Mouse (Mus musculus) ES-E14 (cell line): Measurements from ENCODE around the gene R3hdm4. TPM values are rescaled to one million over a fixed set of nuclear protein-coding genes. Genes with fewer than 3 reads are reported as not detected.
"Not testable (repeated sequence)": the region's sequence is repeated elsewhere in the genome, so short reads cannot be mapped to it uniquely, and the experiment has no call there.

ENCODE experiments used
- DNase-seq: peaks from one replicate; pipeline ENCODE4 v3.0.0-alpha.2; 2013; ENCODE audit warnings: low read depth, low spot score
- H3K27ac ChIP-seq: 2 replicates; pipeline ENCODE4 v1.5.1; 2012; ENCODE audit warnings: low read depth, mild to moderate bottlenecking, low read length, moderate library complexity, mixed read lengths; ENCODE audit not compliant: poor library complexity, insufficient read depth, severe bottlenecking
- H3K36me3 ChIP-seq: 2 replicates; pipeline ENCODE4 v1.6.1; 2012; ENCODE audit warnings: mild to moderate bottlenecking, low read length, moderate library complexity, mixed read lengths; ENCODE audit not compliant: control insufficient read depth, poor library complexity, insufficient read depth, severe bottlenecking
- H3K4me1 ChIP-seq, 2 experiments: fragments of 150-350 bp in 1 of 2; sonication (generic) in 1 of 2; 2 replicates each; pipeline ENCODE4 v1.6.1; 2012; ENCODE audit warnings: low read length in 2 of 2, mild to moderate bottlenecking in 1 of 2, mixed read lengths in 1 of 2; ENCODE audit not compliant: control insufficient read depth in 2 of 2, insufficient read depth in 2 of 2, poor library complexity in 1 of 2
- H3K4me3 ChIP-seq, 2 experiments: fragments of 150-350 bp in 1 of 2; sonication (generic) in 1 of 2; 2 replicates each; pipeline ENCODE4 v1.5.1; 2012; ENCODE audit warnings: low read length in 2 of 2, low read depth in 1 of 2, mild to moderate bottlenecking in 1 of 2, mixed read lengths in 1 of 2; ENCODE audit not compliant: insufficient read depth in 1 of 2, poor library complexity in 1 of 2, severe bottlenecking in 1 of 2
- H3K9ac ChIP-seq: 2 replicates; pipeline ENCODE4 v1.6.1; 2012; ENCODE audit warnings: low read depth, mild to moderate bottlenecking, low read length, mixed read lengths; ENCODE audit not compliant: poor library complexity, insufficient read depth, severe bottlenecking
- H3K9me3 ChIP-seq: fragments of 150-350 bp; sonication (generic); 2 replicates; pipeline ENCODE4 v1.6.1; 2012; ENCODE audit warnings: low read depth, mild to moderate bottlenecking, low read length; ENCODE audit not compliant: control insufficient read depth, insufficient read depth
- CHD2 ChIP-seq: IDR thresholded peaks from 2 replicates; pipeline ENCODE4 v1.6.1; 2014; ENCODE audit warnings: mild to moderate bottlenecking, low read depth, low read length, inconsistent platforms
- HCFC1 ChIP-seq: IDR thresholded peaks from 2 replicates; pipeline ENCODE4 v1.6.1; 2012; ENCODE audit warnings: low read length, inconsistent platforms, borderline replicate concordance; ENCODE audit not compliant: insufficient read depth
- MAFK ChIP-seq: IDR thresholded peaks from 2 replicates; pipeline ENCODE4 v1.6.1; 2014; ENCODE audit warnings: mild to moderate bottlenecking, low read depth, low read length, inconsistent platforms; ENCODE audit not compliant: insufficient read depth
- ZC3H11A ChIP-seq: IDR thresholded peaks from 2 replicates; pipeline ENCODE4 v1.6.1; 2012; ENCODE audit warnings: low read depth, mild to moderate bottlenecking, inconsistent platforms, low read length, borderline replicate concordance
- ZNF384 ChIP-seq: IDR thresholded peaks from 2 replicates; pipeline ENCODE4 v1.6.1; 2012; ENCODE audit warnings: low read depth, low read length, inconsistent platforms
- in situ Hi-C, 2 experiments: fragments of 600-800 bp; cut with MboI; formaldehyde crosslinking; loops; one replicate each; pipeline ENCODE4 v1.15.1; 2025; ENCODE audit warnings: low sequenced_read_pairs in 2 of 2, inconsistent platforms in 1 of 2; ENCODE audit not compliant: unreplicated experiment in 2 of 2
- total RNA-seq: library from RNA; depleted of rRNA; stranded (reverse); fragments of 300-350 nt; gene quantifications from 2 replicates; pipeline ENCODE4 v1.2.3, GENCODE M21; 2012

Gene R3hdm4
- total RNA-seq, 1 experiment, result 24.0 TPM

GRCm38 (mm10) chr10:79886054-79886453 is 35.0 kb downstream of the R3hdm4 start, which contains the start of gene Elane:
Gene Elane (plus strand): TSS chr10:79886247.
- H3K4me1 ChIP-seq, result peaks cover 0 to 9% of the 10 kb centered on the region in 2 experiments; a peak in 1 of 4 replicates
- H3K9me3 ChIP-seq, result no peaks in the 10 kb centered on the region
- TF ChIP-seq ZC3H11A (no peak), CHD2 (no peak), MAFK (no peak), HCFC1 (no peak), ZNF384 (no peak)
- no peak within 1 kb of the TSS for H3K4me3 ChIP-seq
- H3K27ac ChIP-seq, result no peak within 1 kb of the TSS
- no peaks in the 10 kb centered on the region for H3K36me3 ChIP-seq
- H3K9ac ChIP-seq, result no peak within 1 kb of the TSS
- DNase-seq, result no peak
- in situ Hi-C loops, result no loop called here

GRCm38 (mm10) chr10:79884938-79885337 is 36.1 kb downstream of the R3hdm4 start:
- H3K27ac ChIP-seq, DNase-seq, in situ Hi-C loops, H3K4me3 ChIP-seq, H3K9ac ChIP-seq, H3K9me3 ChIP-seq, H3K36me3 ChIP-seq: not testable (repeated sequence)
- peaks cover 0 to 19% of the 10 kb centered on the region in 2 experiments; a peak in 1 of 4 replicates for H3K4me1 ChIP-seq

DNA sequence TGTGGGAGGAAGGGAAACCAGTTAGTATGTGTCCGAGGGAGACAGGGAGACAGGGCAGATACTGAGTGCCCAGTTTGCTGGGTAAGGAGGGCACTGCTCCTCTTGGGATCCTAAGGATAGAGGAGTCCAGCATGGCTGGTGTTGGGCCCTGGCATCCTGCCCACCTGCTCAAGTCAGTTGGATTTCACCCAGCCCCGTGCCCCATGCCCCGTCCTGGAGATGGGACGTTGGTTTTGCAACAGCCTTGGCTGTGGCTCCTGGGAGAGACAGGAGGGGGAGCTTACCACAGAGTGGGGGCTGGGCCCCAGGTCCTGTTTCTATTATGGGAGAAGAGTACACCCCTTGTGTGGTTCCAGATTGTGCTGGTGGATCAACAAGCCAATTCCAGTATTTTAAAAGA is 36.6 kb downstream of the R3hdm4 start:
- no peak for DNase-seq
- H3K4me1 ChIP-seq, result peaks cover 0 to 19% of the 10 kb centered on the region in 2 experiments; a peak in 1 of 4 replicates
- H3K36me3 ChIP-seq, result no peaks in the 10 kb centered on the region
- H3K9ac ChIP-seq, result no peak overlapping the region
- in situ Hi-C loops, result no loop called here
- H3K4me3 ChIP-seq, result no peak overlapping the region
- TF ChIP-seq ZC3H11A (no peak), HCFC1 (no peak), ZNF384 (no peak), MAFK (no peak), CHD2 (no peak)
- H3K9me3 ChIP-seq, result no peaks in the 10 kb centered on the region
- H3K27ac ChIP-seq, result no peak overlapping the region

DNA sequence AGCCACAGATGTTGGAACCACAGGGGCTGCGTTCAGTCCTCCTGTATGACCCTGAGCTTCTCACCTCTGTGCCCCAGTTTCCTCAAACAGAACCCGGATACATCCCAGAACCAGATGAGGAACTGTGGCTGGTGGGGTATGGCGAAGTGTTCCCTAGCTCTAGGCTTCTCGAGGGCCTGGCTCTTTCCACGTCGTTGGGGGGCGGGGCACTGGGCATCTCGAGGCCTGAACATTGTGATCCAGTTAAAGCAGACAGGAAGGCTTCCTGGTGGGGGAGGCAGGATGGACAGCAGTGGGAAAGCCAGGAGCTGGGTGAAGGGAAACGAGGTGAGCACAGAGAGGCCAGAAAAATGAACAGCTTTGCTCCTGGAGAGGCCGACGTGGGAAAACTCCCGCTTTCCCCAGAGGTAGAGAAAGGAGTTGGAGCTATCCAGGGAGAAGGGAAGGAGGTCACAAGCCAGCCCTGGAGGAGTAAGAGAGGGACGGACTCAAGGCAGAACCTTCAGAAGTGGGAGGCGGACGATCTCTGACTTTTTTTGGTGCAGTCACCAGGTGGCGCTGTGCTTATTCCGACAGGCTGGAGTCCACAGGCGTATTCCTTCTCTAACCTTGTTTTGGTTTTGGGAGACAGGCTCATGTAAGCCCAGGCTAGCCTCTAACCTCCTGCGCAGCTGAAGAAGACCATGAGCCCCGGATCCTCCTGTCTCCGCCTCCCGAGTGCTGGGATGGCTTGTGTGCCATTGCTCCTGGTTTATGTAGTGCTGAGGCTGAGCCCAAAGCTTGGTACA is 37.5 kb downstream of the R3hdm4 start:
- TF ChIP-seq HCFC1 (0 out of 2 replicates have a peak, but pooled peaks have one; percentile 40), ZNF384 (no peak), ZC3H11A (0 out of 2 replicates have a peak, but pooled peaks have one; percentile 20), CHD2 (no peak), MAFK (no peak)
- no peaks in the 10 kb centered on the region for H3K36me3 ChIP-seq
- no peak overlapping the region for H3K4me3 ChIP-seq
- DNase-seq, result peak; percentile 89
- in situ Hi-C loops, result no loop called here
- no peak overlapping the region for H3K27ac ChIP-seq
- H3K9ac ChIP-seq, result no peak overlapping the region
- H3K4me1 ChIP-seq, result peaks cover 0 to 19% of the 10 kb centered on the region in 2 experiments; a peak in 1 of 4 replicates
- no peaks in the 10 kb centered on the region for H3K9me3 ChIP-seq
